Mouse (Mus musculus): ENCODE results near the gene Cdiptos. TPM values are rescaled to one million over a fixed set of nuclear protein-coding genes. Genes with fewer than 3 reads are reported as not detected.

Gene Cdiptos
- polyA plus RNA-seq, 1 experiment from 2014 or later = 0.88 TPM

- H3K9ac ChIP-seq (ENCODE audit: low read length) = no peak overlapping the region
- 80% methylated on average over 2 of the region's 2 CpGs for WGBS
- no peaks in the 10 kb centered on the region for H3K27me3 ChIP-seq (ENCODE audit: control insufficient read depth, insufficient read depth, low read length)
- no peak overlapping the region for H3K27ac ChIP-seq (ENCODE audit: low read depth, low read length)
- ATAC-seq (replicated peaks; ENCODE audit: low FRiP score) (no peak), DNase-seq (ENCODE audit: low spot score) (no peak)
- H3K4me2 ChIP-seq (ENCODE audit: low read depth, low read length, severe bottlenecking) = no peak overlapping the region
- no peak overlapping the region for H3K4me3 ChIP-seq (ENCODE audit: low read depth, low read length)
- H3K36me3 ChIP-seq (ENCODE audit: control insufficient read depth, insufficient read depth, low read length) = peaks cover 1% of the 10 kb centered on the region; the same call in 1 of the 2 replicates
- peaks cover 2% of the 10 kb centered on the region; the same call in 1 of the 2 replicates for H3K4me1 ChIP-seq (replicated peaks; ENCODE audit: control insufficient read depth, insufficient read depth, low read length)
- H3K9me3 ChIP-seq (ENCODE audit: control insufficient read depth, low read length) = no peaks in the 10 kb centered on the region
Measured at GRCm38 (mm10) chr7:126932652-126933051, 43.2 kb downstream of the Cdiptos start.

- peaks cover 2% of the 10 kb centered on the region; the same call in 1 of the 2 replicates for H3K4me1 ChIP-seq (replicated peaks; ENCODE audit: control insufficient read depth, insufficient read depth, low read length)
- peak overlapping the region; percentile 84 for H3K4me3 ChIP-seq (ENCODE audit: low read depth, low read length)
- 1% methylated on average over 27 of the region's 27 CpGs for WGBS
- ATAC-seq (replicated peaks; ENCODE audit: low FRiP score) (peak; percentile 80), DNase-seq (ENCODE audit: low spot score) (no peak)
- H3K36me3 ChIP-seq (ENCODE audit: control insufficient read depth, insufficient read depth, low read length) = no peaks in the 10 kb centered on the region
- H3K27me3 ChIP-seq (ENCODE audit: control insufficient read depth, insufficient read depth, low read length) = no peaks in the 10 kb centered on the region
- peak overlapping the region; percentile 84 for H3K9ac ChIP-seq (ENCODE audit: low read length)
- H3K27ac ChIP-seq (ENCODE audit: low read depth, low read length) = peak overlapping the region; percentile 41; the same call in 1 of the 2 replicates
- peak overlapping the region; percentile 96 for H3K4me2 ChIP-seq (ENCODE audit: low read depth, low read length, severe bottlenecking)
- H3K9me3 ChIP-seq (ENCODE audit: control insufficient read depth, low read length) = no peaks in the 10 kb centered on the region
Measured at GRCm38 (mm10) chr7:126929046-126929445, 46.9 kb downstream of the Cdiptos start.

GRCm38 (mm10) chr7:126928384-126929037 lies 47.4 kb downstream of the Cdiptos start, which contains the start of gene Kctd13:
TSS of gene Kctd13 (plus strand) at chr7:126928879.
- H3K9me3 ChIP-seq (ENCODE audit: control insufficient read depth, low read length) = no peaks in the 10 kb centered on the region
- H3K36me3 ChIP-seq (ENCODE audit: control insufficient read depth, insufficient read depth, low read length) = no peaks in the 10 kb centered on the region
- ATAC-seq (replicated peaks; ENCODE audit: low FRiP score) = peak; percentile 97
- WGBS = 5% methylated on average over 56 of the region's 56 CpGs
- peak within 1 kb of the TSS; percentile 41; the same call in 1 of the 2 replicates for H3K27ac ChIP-seq (ENCODE audit: low read depth, low read length)
- peak within 1 kb of the TSS; percentile 84 for H3K4me3 ChIP-seq (ENCODE audit: low read depth, low read length)
- H3K27me3 ChIP-seq (ENCODE audit: control insufficient read depth, insufficient read depth, low read length) = no peaks in the 10 kb centered on the region
- peak; percentile 95 for DNase-seq (ENCODE audit: low spot score)
- H3K4me2 ChIP-seq (ENCODE audit: low read depth, low read length, severe bottlenecking) = peak within 1 kb of the TSS; percentile 96
- peaks cover 2% of the 10 kb centered on the region; the same call in 1 of the 2 replicates for H3K4me1 ChIP-seq (replicated peaks; ENCODE audit: control insufficient read depth, insufficient read depth, low read length)
- peak within 1 kb of the TSS; percentile 84 for H3K9ac ChIP-seq (ENCODE audit: low read length)

- ATAC-seq (replicated peaks; ENCODE audit: low FRiP score) = no peak
- Histone ChIP-seq H3K4me2 (ENCODE audit: low read depth, low read length, severe bottlenecking) (no peak overlapping the region), H3K4me1 (replicated peaks; ENCODE audit: control insufficient read depth, insufficient read depth, low read length) (peaks cover 2% of the 10 kb centered on the region; the same call in 1 of the 2 replicates), H3K36me3 (ENCODE audit: control insufficient read depth, insufficient read depth, low read length) (no peaks in the 10 kb centered on the region), H3K9me3 (ENCODE audit: control insufficient read depth, low read length) (no peaks in the 10 kb centered on the region), H3K27ac (ENCODE audit: low read depth, low read length) (no peak overlapping the region), H3K4me3 (ENCODE audit: low read depth, low read length) (no peak overlapping the region), H3K9ac (ENCODE audit: low read length) (no peak overlapping the region), H3K27me3 (ENCODE audit: control insufficient read depth, insufficient read depth, low read length) (no peaks in the 10 kb centered on the region)
- no peak for DNase-seq (ENCODE audit: low spot score)
- WGBS = 54% methylated on average over 3 of the region's 3 CpGs
Measured at GRCm38 (mm10) chr7:126926299-126926698, 49.6 kb downstream of the Cdiptos start.

GRCm38 (mm10) chr7:126923999-126924398 lies 51.9 kb downstream of the Cdiptos start:
- H3K27ac ChIP-seq (ENCODE audit: low read depth, low read length) = no peak overlapping the region
- no peaks in the 10 kb centered on the region for H3K4me1 ChIP-seq (replicated peaks; ENCODE audit: control insufficient read depth, insufficient read depth, low read length)
- no peak for DNase-seq (ENCODE audit: low spot score)
- H3K27me3 ChIP-seq (ENCODE audit: control insufficient read depth, insufficient read depth, low read length) = no peaks in the 10 kb centered on the region
- no peak overlapping the region for H3K9ac ChIP-seq (ENCODE audit: low read length)
- H3K36me3 ChIP-seq (ENCODE audit: control insufficient read depth, insufficient read depth, low read length) = no peaks in the 10 kb centered on the region
- H3K4me2 ChIP-seq (ENCODE audit: low read depth, low read length, severe bottlenecking) = no peak overlapping the region
- 66% methylated on average over 5 of the region's 5 CpGs for WGBS
- H3K9me3 ChIP-seq (ENCODE audit: control insufficient read depth, low read length) = no peaks in the 10 kb centered on the region
- H3K4me3 ChIP-seq (ENCODE audit: low read depth, low read length) = no peak overlapping the region
- no peak for ATAC-seq (replicated peaks; ENCODE audit: low FRiP score)

- Histone ChIP-seq H3K9me3 (ENCODE audit: control insufficient read depth, low read length) (no peaks in the 10 kb centered on the region), H3K4me1 (replicated peaks; ENCODE audit: control insufficient read depth, insufficient read depth, low read length) (no peaks in the 10 kb centered on the region), H3K36me3 (ENCODE audit: control insufficient read depth, insufficient read depth, low read length) (no peaks in the 10 kb centered on the region), H3K4me2 (ENCODE audit: low read depth, low read length, severe bottlenecking) (peak within 1 kb of the TSS; percentile 6; the same call in 1 of the 2 replicates), H3K9ac (ENCODE audit: low read length) (peak within 1 kb of the TSS; percentile 49; the same call in 1 of the 2 replicates), H3K4me3 (ENCODE audit: low read depth, low read length) (no peak within 1 kb of the TSS; the same call in 1 of the 2 replicates), H3K27me3 (ENCODE audit: control insufficient read depth, insufficient read depth, low read length) (no peaks in the 10 kb centered on the region), H3K27ac (ENCODE audit: low read depth, low read length) (peak within 1 kb of the TSS; percentile 0; the same call in 1 of the 2 replicates)
- WGBS = 44% methylated on average over 5 of the region's 5 CpGs
- no peak for DNase-seq (ENCODE audit: low spot score)
- ATAC-seq (replicated peaks; ENCODE audit: low FRiP score) = peak; percentile 55; the same call in 1 of the 2 replicates
Measured at GRCm38 (mm10) chr7:126922624-126923060, 53.3 kb downstream of the Cdiptos start, which contains the start of gene Tmem219. TSS of gene Tmem219 (minus strand) at chr7:126922917.

Other genes with a start within 250 kb of the Cdiptos start
- gene Mapk3, start 216.5 kb downstream of the Cdiptos start, polyA plus RNA-seq (2014; fragmentation: Nextera tagmentation; extraction: Ambion mirVana) = 40.1 and 50.6 TPM in 2 replicates
- gene Gdpd3, start 209.8 kb downstream of the Cdiptos start, polyA plus RNA-seq (2014; fragmentation: Nextera tagmentation; extraction: Ambion mirVana) = 1.5 and 1.9 TPM in 2 replicates
- 63.9 and 80.5 TPM in 2 replicates for gene Ypel3, start 199.1 kb downstream of the Cdiptos start, polyA plus RNA-seq (2014; fragmentation: Nextera tagmentation; extraction: Ambion mirVana)
- gene Tbx6, start 194.6 kb downstream of the Cdiptos start, polyA plus RNA-seq (2014; fragmentation: Nextera tagmentation; extraction: Ambion mirVana) = 0.28 and 0.61 TPM in 2 replicates
- 348 and 392 TPM in 2 replicates for gene Ppp4c, start 183.6 kb downstream of the Cdiptos start, polyA plus RNA-seq (2014; fragmentation: Nextera tagmentation; extraction: Ambion mirVana)
- 10.2 and 10.6 TPM in 2 replicates for gene Fam57b, start 178.4 kb downstream of the Cdiptos start, polyA plus RNA-seq (2014; fragmentation: Nextera tagmentation; extraction: Ambion mirVana)
- gene 4930451I11Rik, start 144.5 kb downstream of the Cdiptos start, polyA plus RNA-seq (2014; fragmentation: Nextera tagmentation; extraction: Ambion mirVana) = not detected in 2 replicates
- 9.3 and 11.2 TPM in 2 replicates for gene Doc2a, start 128.7 kb downstream of the Cdiptos start, polyA plus RNA-seq (2014; fragmentation: Nextera tagmentation; extraction: Ambion mirVana)
- 29.9 and 38.8 TPM in 2 replicates for gene Hirip3, start 114.1 kb downstream of the Cdiptos start, polyA plus RNA-seq (2014; fragmentation: Nextera tagmentation; extraction: Ambion mirVana)
- 117 and 118 TPM in 2 replicates for gene Ino80e, start 113.7 kb downstream of the Cdiptos start, polyA plus RNA-seq (2014; fragmentation: Nextera tagmentation; extraction: Ambion mirVana)
- 43.4 and 44.8 TPM in 2 replicates for gene Taok2, start 91.4 kb downstream of the Cdiptos start, polyA plus RNA-seq (2014; fragmentation: Nextera tagmentation; extraction: Ambion mirVana)
- 21.3 and 24.4 TPM in 2 replicates for gene Tmem219, start 53.2 kb downstream of the Cdiptos start, polyA plus RNA-seq (2014; fragmentation: Nextera tagmentation; extraction: Ambion mirVana)
- gene Kctd13, start 47.2 kb downstream of the Cdiptos start, polyA plus RNA-seq (2014; fragmentation: Nextera tagmentation; extraction: Ambion mirVana) = 26.5 and 28.8 TPM in 2 replicates
- gene Asphd1, start 26.5 kb downstream of the Cdiptos start, polyA plus RNA-seq (2014; fragmentation: Nextera tagmentation; extraction: Ambion mirVana) = 0.25 and 0.40 TPM in 2 replicates
- gene Sez6l2, start 25.5 kb downstream of the Cdiptos start, polyA plus RNA-seq (2014; fragmentation: Nextera tagmentation; extraction: Ambion mirVana) = 6.3 and 6.7 TPM in 2 replicates
- 68.0 and 78.7 TPM in 2 replicates for gene Cdipt, start 184 bp downstream of the Cdiptos start, polyA plus RNA-seq (2014; fragmentation: Nextera tagmentation; extraction: Ambion mirVana)
- 3.9 and 4.4 TPM in 2 replicates for gene Mvp, start 38.5 kb upstream of the Cdiptos start, polyA plus RNA-seq (2014; fragmentation: Nextera tagmentation; extraction: Ambion mirVana)
- not detected in 2 replicates for gene Pagr1b, start 40.4 kb upstream of the Cdiptos start, polyA plus RNA-seq (2014; fragmentation: Nextera tagmentation; extraction: Ambion mirVana)
- gene Pagr1a, start 41.3 kb upstream of the Cdiptos start, polyA plus RNA-seq (2014; fragmentation: Nextera tagmentation; extraction: Ambion mirVana) = 60.5 and 72.4 TPM in 2 replicates
- 60.9 and 64.7 TPM in 2 replicates for gene Gm42742, start 45.0 kb upstream of the Cdiptos start, polyA plus RNA-seq (2014; fragmentation: Nextera tagmentation; extraction: Ambion mirVana)
- 9.6 and 10.3 TPM in 2 replicates for gene Prrt2, start 45.1 kb upstream of the Cdiptos start, polyA plus RNA-seq (2014; fragmentation: Nextera tagmentation; extraction: Ambion mirVana)
- gene Maz, start 50.9 kb upstream of the Cdiptos start, polyA plus RNA-seq (2014; fragmentation: Nextera tagmentation; extraction: Ambion mirVana) = 106 and 132 TPM in 2 replicates
- 207 and 208 TPM in 2 replicates for gene Kif22, start 66.4 kb upstream of the Cdiptos start, polyA plus RNA-seq (2014; fragmentation: Nextera tagmentation; extraction: Ambion mirVana)
- gene Zg16, start 111.2 kb upstream of the Cdiptos start, polyA plus RNA-seq (2014; fragmentation: Nextera tagmentation; extraction: Ambion mirVana) = not detected in 2 replicates
- gene AI467606, start 115.3 kb upstream of the Cdiptos start, polyA plus RNA-seq (2014; fragmentation: Nextera tagmentation; extraction: Ambion mirVana) = 0.47 and 0.85 TPM in 2 replicates
- 5.4 and 5.5 TPM in 2 replicates for gene Qprt, start 146.1 kb upstream of the Cdiptos start, polyA plus RNA-seq (2014; fragmentation: Nextera tagmentation; extraction: Ambion mirVana)
- gene Spn, start 161.7 kb upstream of the Cdiptos start, polyA plus RNA-seq (2014; fragmentation: Nextera tagmentation; extraction: Ambion mirVana) = 0.11 and 0.12 TPM in 2 replicates
- 96.5 and 104 TPM in 2 replicates for gene Cd2bp2, start 220.0 kb upstream of the Cdiptos start, polyA plus RNA-seq (2014; fragmentation: Nextera tagmentation; extraction: Ambion mirVana)
- 31.7 and 36.5 TPM in 2 replicates for gene Tbc1d10b, start 232.4 kb upstream of the Cdiptos start, polyA plus RNA-seq (2014; fragmentation: Nextera tagmentation; extraction: Ambion mirVana)
- gene Mylpf, start 232.8 kb upstream of the Cdiptos start, polyA plus RNA-seq (2014; fragmentation: Nextera tagmentation; extraction: Ambion mirVana) = 11.2 and 11.3 TPM in 2 replicates

Data from forebrain, embryonic 11.5 days (tissue).